Mouse (Mus musculus) cortical plate, adult 2 months (tissue): ENCODE measurements around the gene Btbd6. TPM values are rescaled to one million over a fixed set of nuclear protein-coding genes. Genes with fewer than 3 reads are reported as not detected.
A peak's percentile ranks its signal among the peaks of the same experiment; 100 is the strongest.

Source experiments
- H3K27ac ChIP-seq: fragments of 200-500 bp; 2 replicates; pipeline ENCODE4 v1.5.1; 2012; ENCODE audit warnings: low read length, control low read depth, inconsistent platforms; ENCODE audit not compliant: insufficient read depth
- H3K4me1 ChIP-seq: fragments of 200-500 bp; 2 replicates; pipeline ENCODE4 v1.6.1; 2011; ENCODE audit warnings: low read length; ENCODE audit not compliant: control insufficient read depth, insufficient read depth
- H3K4me3 ChIP-seq: fragments of 200-500 bp; 2 replicates; pipeline ENCODE4 v1.5.1; 2011; ENCODE audit warnings: mild to moderate bottlenecking, low read length, control low read depth; ENCODE audit not compliant: insufficient read depth
- CTCF ChIP-seq: fragments of 200-500 bp; IDR thresholded peaks from 2 replicates; pipeline ENCODE4 v1.5.1; 2011; ENCODE audit warnings: mild to moderate bottlenecking, control low read depth, low read length; ENCODE audit not compliant: insufficient read depth; ENCODE audit errors: extremely low read depth
- POLR2A ChIP-seq: fragments of 200-500 bp; IDR thresholded peaks from 2 replicates; pipeline ENCODE4 v1.6.1; 2011; ENCODE audit warnings: mild to moderate bottlenecking, low read length, control low read depth; ENCODE audit not compliant: insufficient read depth; ENCODE audit errors: extremely low read depth
- polyA plus RNA-seq: library from polyadenylated mRNA; depleted of rRNA; stranded (reverse); fragments of >200 nt; gene quantifications from 2 replicates; pipeline ENCODE4 v1.2.3, GENCODE M21; 2012

Btbd6 gene
- polyA plus RNA-seq, 1 experiment, result 78.2 TPM

GRCm38 (mm10) chr12:113001133-113001474 lies 24.8 kb downstream of the Btbd6 start:
- Histone ChIP-seq H3K4me3 (peak overlapping the region; percentile 93), H3K4me1 (peaks cover 2% of the 10 kb centered on the region; the same call in 1 of the 2 replicates), H3K27ac (peak overlapping the region; percentile 49)
- TF ChIP-seq CTCF (no peak), POLR2A (peak; percentile 11; the same call in 1 of the 2 replicates)

- no peak for TF ChIP-seq CTCF
- no peak for TF ChIP-seq POLR2A
- Histone ChIP-seq H3K4me3 (no peak overlapping the region), H3K4me1 (peaks cover 2% of the 10 kb centered on the region; the same call in 1 of the 2 replicates), H3K27ac (no peak overlapping the region)
These were observed 26.4 kb downstream of the Btbd6 start for GRCm38 (mm10) chr12:113002667-113003066.

- no peak overlapping the region for H3K27ac ChIP-seq
- H3K4me3 ChIP-seq, result no peak overlapping the region
- no peaks in the 10 kb centered on the region; the same call in 1 of the 2 replicates for H3K4me1 ChIP-seq
- TF ChIP-seq POLR2A, result no peak
These were observed 27.7 kb downstream of the Btbd6 start for GRCm38 (mm10) chr12:113004011-113004410.

- TF ChIP-seq POLR2A (no peak), CTCF (peak; percentile 74)
- Histone ChIP-seq H3K4me3 (no peak overlapping the region), H3K27ac (no peak overlapping the region), H3K4me1 (no peaks in the 10 kb centered on the region)
These were observed 28.7 kb downstream of the Btbd6 start for GRCm38 (mm10) chr12:113004993-113005392.

GRCm38 (mm10) chr12:113011702-113012360 lies 35.5 kb downstream of the Btbd6 start:
- Histone ChIP-seq H3K4me3 (no peak overlapping the region), H3K4me1 (peaks cover 2% of the 10 kb centered on the region; the same call in 1 of the 2 replicates), H3K27ac (peak overlapping the region; percentile 72)
- TF ChIP-seq CTCF (no peak), POLR2A (no peak)

GRCm38 (mm10) chr12:113012443-113012842 lies 36.2 kb downstream of the Btbd6 start:
- H3K4me3 ChIP-seq, result no peak overlapping the region
- H3K27ac ChIP-seq, result peak overlapping the region; percentile 72
- TF ChIP-seq POLR2A (no peak), CTCF (no peak)
- H3K4me1 ChIP-seq, result peaks cover 4% of the 10 kb centered on the region

GRCm38 (mm10) chr12:113013021-113013491 lies 36.8 kb downstream of the Btbd6 start:
- TF ChIP-seq POLR2A, result no peak
- no peak for TF ChIP-seq CTCF
- Histone ChIP-seq H3K4me3 (peak overlapping the region; percentile 71; the same call in 1 of the 2 replicates), H3K27ac (peak overlapping the region; percentile 98), H3K4me1 (peaks cover 5% of the 10 kb centered on the region)

- peaks cover 5% of the 10 kb centered on the region for H3K4me1 ChIP-seq
- H3K4me3 ChIP-seq, result peak within 1 kb of the TSS; percentile 71
- TF ChIP-seq POLR2A, result peak; percentile 81
- TF ChIP-seq CTCF, result no peak
- H3K27ac ChIP-seq, result peak within 1 kb of the TSS; percentile 98
These were observed 37.6 kb downstream of the Btbd6 start, which contains the start of gene Pacs2 for GRCm38 (mm10) chr12:113013604-113014558. Gene Pacs2 (plus strand): TSS chr12:113014508.
